Mouse (Mus musculus) gastrocnemius, adult 2 months (tissue): Measurements from ENCODE around the gene Dbr1. TPM values are rescaled to one million over a fixed set of nuclear protein-coding genes. Genes with fewer than 3 reads are reported as not detected.

ENCODE experiments used
- DNase-seq: peaks from one replicate; pipeline ENCODE4 v3.0.0; 2022
- H3K27ac ChIP-seq: fragments of 200-600 bp; 2 replicates; pipeline ENCODE4 v1.8.1; 2022; ENCODE audit warnings: mild to moderate bottlenecking
- H3K4me3 ChIP-seq: fragments of 200-600 bp; 2 replicates; pipeline ENCODE4 v1.8.1; 2022; ENCODE audit warnings: mild to moderate bottlenecking, moderate library complexity
- CTCF ChIP-seq: fragments of 200-600 bp; IDR thresholded peaks from 2 replicates; pipeline ENCODE4 v1.8.1; 2022; ENCODE audit warnings: antibody characterized with exemption, mild to moderate bottlenecking, moderate library complexity
- intact Hi-C: fragments of 180-260 bp; cut with DNase I; formaldehyde crosslinking; loops from one replicate; pipeline ENCODE4 v1.15.1; 2025
- long read RNA-seq, 2 experiments: library from polyadenylated mRNA; stranded (forward); transcript quantifications; one replicate each; pipeline ENCODE4 v2.0.0; 2021
- total RNA-seq, 2 experiments: library from RNA; stranded (reverse); gene quantifications; 2 replicates each; pipeline ENCODE4 v1.2.3; 2021

Gene Dbr1
- 1 to 10 TPM; 4.2 to 5.2 TPM for total RNA-seq
- long read RNA-seq, experiment 1, transcript Dbr1-201 (8 exons, 2,261 nt): major isoform, 8 of 8 reads
- long read RNA-seq, experiment 1, partial matches to known transcripts: 0 of 8 reads
- long read RNA-seq, experiment 1, other reads (novel, unspliced or antisense): 0 of 8 reads
- long read RNA-seq, experiment 2, partial matches to known transcripts: 0 of 5 reads
- long read RNA-seq, experiment 2, other reads (novel, unspliced or antisense): 1 of 5 reads

DNA sequence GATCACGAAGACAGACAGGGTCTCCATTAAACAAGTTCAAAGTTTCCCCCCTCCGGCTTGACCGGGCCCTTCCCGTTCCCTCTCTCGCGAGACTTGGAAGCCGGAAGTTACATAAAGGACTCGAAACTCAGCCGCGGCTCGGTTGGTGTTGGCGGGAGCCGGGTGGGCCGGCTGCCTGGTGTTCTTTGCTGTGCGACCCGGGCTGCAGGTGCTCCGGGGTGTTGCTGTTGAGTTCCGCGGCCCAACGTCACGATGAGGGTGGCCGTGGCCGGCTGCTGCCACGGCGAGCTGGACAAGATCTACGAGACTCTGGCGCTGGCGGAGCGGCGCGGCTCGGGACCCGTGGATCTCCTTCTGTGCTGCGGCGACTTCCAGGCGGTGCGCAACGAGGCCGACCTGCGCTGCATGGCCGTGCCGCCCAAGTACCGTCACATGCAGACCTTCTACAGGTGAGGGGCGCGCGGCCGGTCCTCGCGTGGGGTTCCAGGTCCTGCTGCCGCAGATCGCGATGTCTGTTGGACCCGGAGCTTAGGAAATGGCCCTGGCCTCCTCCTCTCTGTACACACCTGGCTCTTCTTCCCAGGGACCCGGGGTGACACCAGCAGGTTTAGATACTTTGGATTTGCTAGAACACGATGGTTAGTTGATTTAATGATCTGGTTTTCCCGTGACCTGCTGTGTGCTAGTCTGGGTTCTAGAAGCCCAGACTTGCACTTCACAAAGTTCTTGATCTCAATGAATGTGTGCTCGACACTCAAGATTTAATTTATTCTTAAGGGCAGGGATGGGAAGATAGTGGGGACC lies at the start of gene Dbr1:
Gene Dbr1 (plus strand): TSS at position 123 of the 804 bp plus-strand sequence.
- H3K27ac ChIP-seq: peak within 1 kb of the TSS; percentile 93
- peak within 1 kb of the TSS; percentile 99 for H3K4me3 ChIP-seq
- peak; percentile 94 for DNase-seq
- no peak for TF ChIP-seq CTCF
- intact Hi-C loops: loop anchor here (10.0 kb wide), 1 partner anchor 331 kb away; the partner anchor contains the start of gene Cep70

- no peak overlapping the region for H3K27ac ChIP-seq
- intact Hi-C loops: no loop called here
- no peak for TF ChIP-seq CTCF
- DNase-seq: no peak
- no peak overlapping the region for H3K4me3 ChIP-seq
These were observed 43.7 kb upstream of the Dbr1 start for GRCm38 (mm10) chr9:99531865-99532264.

GRCm38 (mm10) chr9:99546259-99546658 lies 29.3 kb upstream of the Dbr1 start:
- Histone ChIP-seq H3K27ac (no peak overlapping the region), H3K4me3 (no peak overlapping the region)
- DNase-seq: no peak
- peak; percentile 31; the same call in 1 of the 2 replicates for TF ChIP-seq CTCF
- intact Hi-C loops: no loop called here

DNA sequence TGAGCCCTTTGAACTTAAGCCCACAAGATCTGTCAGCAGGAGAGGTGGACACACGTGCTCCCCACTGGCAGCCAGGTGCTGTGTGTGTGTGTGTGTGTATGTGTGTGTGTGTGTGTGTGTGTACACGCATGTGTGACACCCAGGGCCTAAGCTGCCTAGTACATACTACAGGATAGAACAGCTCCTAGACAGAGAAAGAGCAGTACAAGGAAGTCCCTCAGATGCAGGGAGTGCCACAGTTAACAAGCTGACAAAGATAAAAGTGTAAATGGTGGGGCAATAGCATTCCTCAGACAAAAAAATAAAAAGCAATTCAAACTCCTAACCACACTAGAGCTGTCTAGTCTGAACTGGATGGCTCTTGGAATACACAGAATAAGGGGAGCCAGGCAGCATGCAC lies 23.5 kb upstream of the Dbr1 start:
- no peak overlapping the region for H3K4me3 ChIP-seq
- intact Hi-C loops: no loop called here
- DNase-seq: no peak
- no peak overlapping the region for H3K27ac ChIP-seq
- TF ChIP-seq CTCF: no peak

DNA sequence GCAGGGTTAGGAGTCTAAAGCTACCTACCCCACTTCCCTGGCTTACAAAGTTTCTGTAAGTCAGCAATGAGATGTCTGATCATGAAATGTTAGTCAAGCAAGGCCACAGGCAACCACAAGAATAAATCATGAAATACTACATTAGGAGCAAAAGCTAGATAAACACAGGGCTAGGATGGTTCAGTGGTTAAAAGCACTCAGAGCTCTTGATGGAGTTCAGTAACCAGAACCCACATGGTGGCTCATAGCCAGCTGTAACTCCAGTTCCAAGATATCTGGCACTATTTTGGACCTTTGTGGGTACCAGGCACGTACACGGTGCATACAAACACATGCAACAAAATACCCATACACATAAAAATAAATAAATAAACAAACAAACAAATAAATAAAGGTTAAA lies 22.6 kb upstream of the Dbr1 start:
- intact Hi-C loops: no loop called here
- H3K4me3 ChIP-seq: no peak overlapping the region
- H3K27ac ChIP-seq: no peak overlapping the region
- no peak for TF ChIP-seq CTCF
- peak; percentile 41 for DNase-seq

- Histone ChIP-seq H3K27ac (no peak overlapping the region), H3K4me3 (no peak overlapping the region)
- DNase-seq: no peak
- intact Hi-C loops: no loop called here
- no peak for TF ChIP-seq CTCF
These were observed 21.5 kb upstream of the Dbr1 start for GRCm38 (mm10) chr9:99554052-99554451.

DNA sequence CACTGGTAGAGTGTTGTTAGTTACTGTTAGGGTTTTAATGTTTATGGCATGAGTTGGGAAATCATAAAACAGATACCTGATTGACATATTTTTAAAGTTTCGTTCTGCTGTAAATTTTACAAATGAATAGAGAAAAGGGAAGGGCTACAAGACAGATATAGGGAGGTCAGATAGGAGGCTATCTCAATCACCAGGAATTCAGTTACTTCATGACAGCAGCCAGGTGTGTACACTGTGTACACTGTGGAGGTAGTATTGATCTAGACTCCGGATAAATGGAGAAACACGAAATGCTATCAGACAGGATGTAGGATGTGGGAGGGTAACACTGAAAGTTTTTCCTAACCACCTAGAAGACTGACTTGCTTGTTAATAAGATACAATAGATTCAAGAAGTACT lies 20.3 kb upstream of the Dbr1 start:
- H3K27ac ChIP-seq: no peak overlapping the region
- no peak overlapping the region for H3K4me3 ChIP-seq
- TF ChIP-seq CTCF: no peak
- no peak for DNase-seq
- intact Hi-C loops: no loop called here

- Histone ChIP-seq H3K27ac (no peak overlapping the region), H3K4me3 (no peak overlapping the region)
- no peak for TF ChIP-seq CTCF
- no peak for DNase-seq
- intact Hi-C loops: no loop called here
These were observed 17.9 kb upstream of the Dbr1 start for GRCm38 (mm10) chr9:99557580-99558300.

- Histone ChIP-seq H3K4me3 (no peak overlapping the region), H3K27ac (no peak overlapping the region)
- TF ChIP-seq CTCF: no peak
- intact Hi-C loops: no loop called here
- DNase-seq: no peak
These were observed 16.6 kb upstream of the Dbr1 start for GRCm38 (mm10) chr9:99558824-99559556.

DNA sequence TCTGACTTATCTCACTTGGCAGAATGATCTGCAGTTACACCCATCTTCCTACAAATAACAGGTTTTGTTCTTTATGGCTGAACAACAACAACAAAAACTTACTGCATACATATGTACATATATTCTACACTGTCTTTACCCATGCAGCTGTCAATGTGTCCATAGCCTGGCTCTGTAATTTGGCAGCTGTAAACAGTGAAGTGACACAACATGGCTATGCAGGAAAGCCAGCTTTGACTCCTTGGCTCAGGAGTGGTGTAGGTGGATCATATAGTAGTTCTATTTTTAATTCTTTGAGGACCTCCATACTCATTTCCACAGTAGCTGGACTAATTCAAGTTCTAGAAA lies 16.1 kb upstream of the Dbr1 start:
- no peak overlapping the region for H3K4me3 ChIP-seq
- intact Hi-C loops: no loop called here
- no peak for TF ChIP-seq CTCF
- DNase-seq: no peak
- no peak overlapping the region for H3K27ac ChIP-seq

GRCm38 (mm10) chr9:99560389-99560788 lies 15.2 kb upstream of the Dbr1 start:
- Histone ChIP-seq H3K27ac (peak overlapping the region; percentile 53; the same call in 1 of the 2 replicates), H3K4me3 (peak overlapping the region; percentile 48)
- TF ChIP-seq CTCF: no peak
- intact Hi-C loops: no loop called here
- no peak for DNase-seq

- no peak overlapping the region for H3K4me3 ChIP-seq
- TF ChIP-seq CTCF: no peak
- DNase-seq: peak; percentile 74
- H3K27ac ChIP-seq: no peak overlapping the region
- intact Hi-C loops: no loop called here
These were observed 11.9 kb upstream of the Dbr1 start for GRCm38 (mm10) chr9:99563714-99564113.
